Mouse (Mus musculus) megakaryocyte, adult 5-6 weeks (primary cell): ENCODE results near the gene B4galt1. TPM values are rescaled to one million over a fixed set of nuclear protein-coding genes. Genes with fewer than 3 reads are reported as not detected.

Experiments used
- ATAC-seq: 2 replicates; pipeline ENCODE4 v1.8.0; 2016; ENCODE audit warnings: mild to moderate bottlenecking, inconsistent platforms; ENCODE audit not compliant: poor library complexity, severe bottlenecking
- total RNA-seq, 2 experiments: library from RNA; stranded (forward) in 1 of 2; stranded (reverse) in 1 of 2; fragments of 153-499, 151-499 nt in 1 of 2; fragments of 221-1000, 200-1000 nt in 1 of 2; gene quantifications; 2 replicates each; pipeline versions ENCODE4 v1.2.3 to v1.2.4; 2015 to 2017

Gene B4galt1
- 75.4 and 79.4 TPM in 2 replicates for total RNA-seq (2015)
- total RNA-seq (2017), result 46.4 and 57.4 TPM in 2 replicates

DNA sequence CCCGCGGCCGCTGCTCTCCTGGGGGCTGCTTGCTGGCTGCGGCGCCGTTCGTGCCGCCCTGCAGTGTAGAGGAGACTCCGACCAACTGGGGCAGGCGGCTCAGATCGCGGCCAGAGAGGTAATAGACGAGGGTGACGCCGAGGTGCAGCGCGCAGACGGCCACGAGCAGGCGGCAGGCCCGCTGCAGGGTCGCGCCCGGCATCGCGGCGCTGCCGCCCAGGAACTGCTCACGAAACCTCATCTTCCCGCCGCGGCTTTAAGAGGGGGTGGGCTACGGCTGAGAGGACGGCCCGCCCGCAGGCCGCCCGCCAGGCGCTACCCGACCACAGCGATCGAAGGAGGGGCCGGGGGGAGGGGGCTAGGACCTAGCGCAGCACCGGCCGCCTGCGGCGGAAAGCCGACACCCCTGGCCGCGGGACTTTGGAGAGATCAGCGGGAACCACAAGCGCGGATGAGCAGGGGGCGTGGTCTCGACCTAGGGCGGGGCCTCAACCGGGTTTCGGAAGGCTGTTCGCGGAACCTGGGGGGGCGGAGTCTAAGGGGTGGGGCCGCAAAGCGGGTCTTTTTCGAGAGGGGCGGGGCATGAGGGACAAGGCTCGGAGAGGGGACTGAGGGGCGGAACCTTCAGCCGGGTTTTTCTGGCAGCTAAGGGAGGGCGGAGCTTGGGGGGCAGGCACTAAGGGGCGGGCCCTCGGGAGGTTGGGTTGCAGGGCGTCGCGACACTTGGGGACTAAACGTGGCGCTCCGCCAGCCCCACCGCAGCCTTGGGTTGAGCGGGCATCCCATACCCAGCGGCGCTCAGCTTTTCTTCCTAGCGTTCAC lies at the start of gene B4galt1:
B4galt1 (minus strand) TSS at position 441 of the 822 bp plus-strand sequence.
- peak; percentile 83 for ATAC-seq

DNA sequence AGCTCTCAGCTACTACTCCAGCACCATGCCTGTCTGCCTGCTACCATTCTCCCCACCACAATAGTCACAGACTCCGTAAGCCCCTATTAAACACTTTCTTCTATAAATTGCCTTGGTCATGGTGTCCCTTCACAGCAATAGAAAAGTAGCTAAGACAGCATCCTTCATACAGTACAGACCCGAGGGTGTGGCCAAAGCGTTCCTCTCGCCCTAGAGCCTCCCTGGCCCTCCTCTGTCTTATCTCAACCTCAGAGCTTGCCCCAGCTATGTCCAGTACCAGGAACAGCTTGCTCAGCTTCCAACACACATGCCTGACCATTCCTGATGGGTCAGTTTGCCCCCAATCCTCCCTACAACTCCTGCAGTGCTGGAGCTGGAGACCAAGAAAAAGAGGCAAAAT lies 46.8 kb upstream of the B4galt1 start:
- ATAC-seq, result no peak

DNA sequence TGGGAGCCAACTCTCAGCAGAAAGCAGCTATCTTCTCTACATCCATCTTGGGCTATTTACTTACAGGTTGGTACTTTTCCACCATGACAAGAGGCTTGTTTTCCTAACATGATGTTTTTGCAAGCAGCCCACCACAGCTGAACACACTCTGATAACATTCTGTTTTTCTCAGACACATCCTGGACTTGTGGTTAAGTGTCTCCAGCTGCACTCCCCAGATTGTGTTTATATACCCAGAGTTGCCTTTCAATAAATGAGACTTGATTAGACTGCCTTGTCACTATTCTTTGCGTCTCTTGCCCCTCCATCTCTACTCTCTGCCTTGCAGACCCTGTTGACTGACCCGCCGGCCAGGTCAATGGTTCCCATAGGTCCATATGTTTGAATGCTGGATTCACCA lies 46.3 kb upstream of the B4galt1 start:
- ATAC-seq, result no peak

DNA sequence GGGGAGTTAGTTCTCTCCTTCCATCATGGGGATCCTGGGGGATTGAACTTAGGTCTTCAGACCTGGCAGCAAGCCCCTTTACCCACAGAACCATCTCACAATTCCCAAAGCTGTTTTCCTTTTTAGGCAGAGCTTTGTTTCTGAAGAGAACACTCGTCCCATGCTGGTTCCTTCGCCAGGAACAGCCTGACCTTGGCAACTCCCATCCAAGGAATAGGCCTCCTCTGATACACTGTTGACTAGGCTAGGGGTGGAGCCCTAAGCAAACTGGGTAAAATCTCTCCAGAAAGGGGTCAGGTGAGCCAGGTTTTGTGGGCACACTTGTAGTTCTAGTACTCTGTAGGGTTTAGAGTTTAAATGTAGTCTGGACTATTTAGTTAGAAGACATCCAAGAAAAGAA lies 45.5 kb upstream of the B4galt1 start:
- ATAC-seq, result no peak

DNA sequence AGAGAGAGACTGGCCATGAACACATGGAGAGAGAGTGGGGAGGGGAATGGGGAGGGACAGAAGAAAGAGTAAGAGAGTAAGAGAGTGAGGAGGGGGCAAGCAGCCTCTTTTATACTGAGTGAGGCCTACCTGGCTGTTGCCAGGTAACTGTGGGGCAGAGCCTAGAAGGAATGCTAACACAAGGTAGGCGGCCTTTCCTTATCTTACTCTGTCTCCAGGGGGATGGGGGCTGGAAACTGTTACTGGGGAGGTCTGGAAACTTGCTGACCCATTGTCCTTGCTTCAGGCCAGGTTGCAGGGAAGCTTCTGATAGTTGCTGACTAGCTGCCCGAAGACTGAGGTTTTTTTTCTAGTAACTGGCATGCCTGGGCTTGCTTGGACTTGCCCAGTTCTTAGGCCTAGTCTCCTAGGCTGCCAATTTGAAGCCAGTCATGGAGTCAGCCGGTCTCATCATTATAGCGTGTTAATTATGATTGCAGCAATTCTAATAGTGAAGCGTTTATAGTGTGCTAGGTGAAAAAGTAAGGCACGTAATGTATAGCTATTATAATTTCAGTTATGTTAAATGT lies 44.8 kb upstream of the B4galt1 start:
- no peak for ATAC-seq

DNA sequence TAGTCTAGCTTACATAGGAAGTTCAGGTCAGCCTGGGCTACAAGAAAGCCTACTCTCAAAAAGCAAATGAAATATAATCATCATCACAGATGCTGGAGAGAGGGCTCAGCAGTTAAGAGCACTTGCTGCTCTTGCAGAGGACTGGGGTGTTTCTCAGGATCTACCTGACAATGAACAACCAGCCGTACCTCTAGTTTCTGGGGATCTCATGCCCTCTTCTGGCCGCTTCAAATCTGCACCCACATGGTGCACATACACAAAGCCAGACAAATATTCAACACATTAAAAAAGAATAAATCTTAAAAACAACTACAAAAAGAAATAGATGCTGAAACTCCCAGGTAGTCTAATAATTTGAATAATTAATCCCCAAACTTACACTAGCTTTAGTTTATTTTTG lies 41.8 kb upstream of the B4galt1 start:
- ATAC-seq, result no peak

DNA sequence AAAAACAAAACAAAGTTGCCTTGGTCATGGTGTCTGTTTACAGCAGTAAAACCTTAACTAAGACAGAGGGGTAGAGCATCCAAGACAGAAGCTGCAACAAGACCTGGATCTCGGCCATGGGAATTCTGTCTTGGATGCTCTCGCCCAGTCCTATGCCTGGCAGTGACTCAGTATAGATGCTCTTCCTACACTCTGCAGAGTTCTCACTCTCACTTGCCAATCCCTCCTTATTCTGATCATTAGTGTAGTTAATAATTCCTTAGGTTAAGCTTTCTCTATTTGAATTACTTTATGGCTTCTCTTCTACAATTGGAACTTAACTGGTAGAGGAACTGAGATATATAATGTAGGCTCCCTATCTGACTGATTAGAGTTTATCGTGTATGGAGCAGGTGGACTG lies 41.3 kb upstream of the B4galt1 start:
- no peak for ATAC-seq

DNA sequence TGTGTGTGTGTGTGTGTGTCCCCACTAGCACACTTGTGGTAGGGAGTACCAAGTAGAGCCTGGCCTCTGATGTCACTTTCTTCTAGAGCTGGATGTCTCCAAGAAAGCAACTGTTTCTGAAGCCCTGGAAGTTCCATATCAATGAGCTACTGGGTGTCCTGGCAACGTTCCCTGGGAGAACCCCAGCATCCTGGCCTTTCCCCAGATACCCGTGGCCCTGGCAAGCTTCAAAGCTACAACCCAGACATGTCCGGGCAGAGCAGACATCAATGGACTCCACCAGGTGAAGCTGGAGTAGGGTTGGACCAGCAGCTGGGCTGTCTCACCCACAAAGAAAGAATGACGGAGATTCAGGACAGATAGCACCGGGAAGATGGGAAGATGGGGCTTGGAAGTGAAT lies 37.4 kb upstream of the B4galt1 start:
- ATAC-seq, result no peak

DNA sequence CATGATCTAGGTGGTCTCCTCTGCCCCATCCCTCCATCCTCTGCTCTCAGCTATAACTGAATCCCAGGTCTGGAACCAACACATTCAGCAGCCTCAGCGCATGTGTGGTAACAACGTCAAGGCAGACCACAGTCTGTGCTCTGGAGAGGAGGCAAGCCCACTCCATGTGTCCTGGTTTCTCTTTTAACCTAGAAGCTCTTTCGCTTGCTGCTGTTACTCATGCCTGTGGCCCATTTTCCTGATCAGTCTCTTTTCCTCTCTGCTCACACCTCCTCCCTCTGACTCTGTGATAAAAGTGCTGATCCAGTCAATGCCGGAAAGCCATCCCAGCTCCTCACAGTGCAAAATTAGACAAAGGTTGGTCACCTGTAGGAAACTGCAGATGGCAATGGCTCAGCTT lies 36.2 kb upstream of the B4galt1 start:
- ATAC-seq, result no peak

DNA sequence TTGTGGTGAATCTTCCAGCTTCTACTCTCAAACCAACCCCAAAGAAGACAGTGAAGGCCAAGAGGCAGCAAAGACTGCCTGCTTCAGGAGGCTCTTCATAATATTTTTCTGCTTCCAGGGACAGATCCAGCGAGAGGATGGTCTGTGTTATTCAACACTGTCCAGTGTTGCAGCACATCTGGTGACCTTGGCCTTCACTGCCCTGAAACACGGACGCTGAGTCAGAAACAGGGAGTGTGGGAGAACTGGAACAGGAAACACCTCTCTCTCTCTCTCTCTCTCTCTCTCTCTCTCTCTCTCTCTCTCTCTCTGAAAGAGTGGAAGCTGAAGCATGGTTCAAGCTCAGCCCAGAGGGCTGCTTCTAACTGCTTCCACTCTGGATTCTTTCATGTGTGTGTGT lies 35.4 kb upstream of the B4galt1 start:
- ATAC-seq, result no peak

DNA sequence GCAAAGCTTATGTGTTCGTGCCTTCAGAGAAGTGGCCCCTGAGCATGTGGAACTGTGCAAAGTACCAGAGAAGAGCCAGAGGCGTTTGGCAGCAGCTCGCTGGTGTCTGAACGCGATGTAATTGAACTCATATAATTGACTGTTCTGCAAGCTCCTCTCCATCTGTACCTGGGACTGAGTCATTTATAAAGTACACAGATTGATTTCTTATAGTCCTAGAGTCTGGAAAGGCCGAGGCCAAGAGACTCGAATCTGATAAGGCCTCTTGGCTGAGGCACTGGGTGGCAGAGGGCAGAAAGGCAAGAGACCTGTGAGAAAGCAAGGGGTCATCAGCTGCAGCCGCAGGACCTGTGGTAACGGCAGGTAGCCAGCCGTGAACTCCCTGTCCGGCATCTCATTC lies 35.0 kb upstream of the B4galt1 start:
- no peak for ATAC-seq

DNA sequence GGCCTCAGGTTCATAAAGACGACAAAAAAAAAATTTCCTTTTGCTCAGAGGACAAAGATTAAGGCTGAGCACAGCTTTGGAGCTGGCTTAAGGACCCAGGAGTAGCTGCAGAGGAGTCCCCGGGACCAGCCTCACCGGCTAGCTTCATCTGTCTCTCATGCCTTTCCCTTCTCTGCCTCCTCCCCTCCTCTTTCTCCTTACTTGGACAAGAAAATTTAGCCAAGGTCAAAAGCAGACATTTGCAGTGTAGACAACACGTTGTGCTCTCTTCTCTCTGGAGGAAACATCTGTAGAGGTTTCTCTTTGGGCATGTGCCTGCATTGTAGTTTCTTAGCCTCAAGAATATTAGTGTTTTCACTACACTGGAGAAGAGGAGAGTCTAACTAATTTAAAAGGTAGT lies 32.1 kb upstream of the B4galt1 start:
- no peak for ATAC-seq

DNA sequence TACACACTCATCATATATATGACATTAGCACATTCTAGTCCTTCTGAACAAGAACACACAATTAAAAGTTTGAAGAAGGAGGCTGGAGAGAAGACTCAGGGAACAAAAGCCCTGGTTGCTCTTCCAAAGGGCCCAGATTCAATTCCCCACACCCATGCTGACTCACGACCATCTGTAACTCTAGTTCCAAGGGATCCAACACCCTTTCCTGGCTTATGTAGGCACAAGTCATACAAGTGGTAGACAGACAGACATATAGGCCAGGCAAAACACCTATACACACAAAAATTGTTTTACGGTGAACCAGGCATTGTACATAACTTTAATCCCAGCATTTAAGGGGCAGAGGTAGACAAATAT lies 31.3 kb upstream of the B4galt1 start:
- no peak for ATAC-seq

DNA sequence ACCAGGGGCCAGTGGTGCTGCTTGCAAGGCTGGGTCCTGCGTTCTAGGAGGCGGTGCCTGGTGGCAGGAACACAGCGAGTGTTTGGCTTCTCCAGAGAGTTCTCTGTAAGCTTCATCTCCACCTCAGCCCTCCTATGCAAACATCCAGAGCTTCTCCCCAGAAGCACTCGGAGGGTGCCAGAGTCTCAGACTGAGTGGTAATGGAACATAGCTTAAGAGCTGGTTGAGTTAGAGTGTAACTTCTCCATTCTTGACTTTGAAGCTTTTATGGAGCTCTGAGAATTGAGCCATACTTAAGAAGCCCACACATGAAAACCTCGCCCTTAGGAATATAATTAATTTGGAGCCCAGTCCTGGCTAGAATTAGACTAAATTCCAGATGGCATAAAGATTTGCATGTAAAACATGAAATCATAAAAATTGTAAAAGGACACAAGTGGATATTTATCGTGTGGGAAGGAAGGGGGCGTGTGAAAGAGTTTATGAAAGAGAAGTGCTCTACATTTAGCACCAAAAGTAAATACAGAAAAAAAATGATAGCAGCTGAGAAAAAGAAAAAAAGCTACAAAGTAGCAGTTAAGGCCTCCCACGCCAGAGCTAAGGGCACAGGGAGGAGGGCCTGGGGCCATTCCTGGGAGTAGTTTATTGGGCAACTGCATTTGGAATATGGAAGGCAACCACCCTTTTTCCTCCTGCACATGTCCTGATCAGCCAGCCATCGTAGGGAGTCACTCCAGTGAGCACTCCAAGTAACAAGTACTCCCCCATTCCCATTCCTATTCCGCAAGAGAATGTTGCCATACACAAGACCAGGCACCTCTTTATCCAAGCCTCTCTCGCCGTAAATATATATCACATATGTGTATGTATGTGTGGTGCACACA lies 30.7 kb upstream of the B4galt1 start:
- no peak for ATAC-seq

DNA sequence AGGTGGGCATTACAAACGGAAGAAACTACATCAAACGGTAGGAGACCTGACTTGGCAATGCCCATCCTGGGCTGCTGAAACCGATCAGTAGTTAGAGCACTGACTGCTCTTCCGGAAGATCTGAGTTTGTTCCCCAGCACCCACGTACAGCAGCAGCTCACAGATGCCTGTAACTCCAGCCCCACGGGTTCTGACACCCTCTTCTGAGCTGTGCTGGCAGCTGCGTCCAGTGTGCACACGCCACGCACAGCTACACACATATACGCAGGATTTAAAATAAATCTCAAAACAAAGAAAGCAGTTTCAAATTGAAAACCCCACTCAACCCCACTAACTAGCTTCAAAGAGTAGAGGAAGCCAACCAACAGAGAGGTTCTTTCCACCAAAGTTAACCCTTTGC lies 29.4 kb upstream of the B4galt1 start:
- ATAC-seq, result no peak

DNA sequence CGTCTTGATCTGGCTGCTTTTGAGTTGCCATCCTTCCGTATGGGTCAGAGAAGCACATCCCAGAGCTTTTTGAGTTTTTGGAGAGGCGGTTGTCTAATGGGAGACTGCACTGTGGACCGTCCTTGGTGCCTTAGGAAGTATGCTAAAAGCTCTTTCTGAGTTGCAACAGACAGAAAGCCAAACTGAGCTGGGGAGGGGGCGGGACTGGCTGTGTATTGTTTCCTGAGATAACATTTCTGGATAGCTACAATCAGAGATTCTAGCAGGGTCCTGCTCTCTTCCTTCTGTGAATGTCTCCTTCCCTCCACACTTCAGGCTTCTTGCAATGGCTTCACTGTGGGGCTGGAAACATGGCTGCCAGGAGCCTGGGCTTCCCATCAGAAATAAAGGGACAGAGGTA lies 23.7 kb upstream of the B4galt1 start:
- ATAC-seq, result no peak

DNA sequence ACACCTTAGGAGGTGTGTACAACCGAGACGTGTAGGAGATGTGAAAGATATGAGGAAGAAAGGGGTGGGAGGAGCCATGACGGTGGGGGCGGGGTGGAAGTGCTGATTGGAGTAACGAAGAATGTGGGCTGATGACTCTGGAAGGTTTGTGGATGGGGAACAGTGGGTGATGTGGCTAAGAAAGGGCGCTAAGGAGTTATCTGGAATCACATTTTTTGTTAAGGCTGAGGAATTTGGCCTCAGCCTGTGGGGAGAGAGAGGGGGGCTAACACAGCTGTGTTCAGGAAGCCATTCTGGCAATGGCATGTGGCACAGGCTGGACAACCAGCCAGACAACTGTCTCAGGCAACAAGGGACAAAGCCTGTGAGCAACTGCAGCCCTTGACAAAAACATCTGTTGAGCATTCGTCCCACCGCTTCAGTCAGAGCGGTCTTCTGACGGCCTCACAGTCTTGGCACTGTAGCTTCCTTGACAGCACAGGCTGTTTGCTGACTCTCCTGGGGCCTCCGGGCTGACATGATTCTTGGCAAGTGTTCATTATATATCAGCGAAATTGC lies 23.1 kb upstream of the B4galt1 start:
- ATAC-seq, result peak; percentile 90

DNA sequence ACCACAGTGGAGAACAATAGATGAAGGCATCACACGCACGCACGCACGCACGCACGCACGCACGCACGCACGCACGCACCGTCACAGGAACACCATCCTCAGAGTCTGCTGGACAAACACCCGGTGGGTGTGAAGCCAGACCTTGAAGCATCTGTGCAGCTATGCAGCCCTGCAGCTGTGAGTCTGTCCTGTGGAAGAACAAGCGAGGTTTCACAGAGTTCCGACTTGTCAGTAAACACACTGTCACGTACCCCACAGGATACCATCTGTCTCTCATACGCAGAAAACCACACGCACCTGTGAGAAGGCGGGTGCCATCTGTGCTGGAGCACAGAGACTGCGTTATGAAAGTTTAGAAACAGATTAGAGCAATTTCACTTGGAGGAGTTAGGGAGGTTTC lies 22.0 kb upstream of the B4galt1 start:
- ATAC-seq, result peak; percentile 58

DNA sequence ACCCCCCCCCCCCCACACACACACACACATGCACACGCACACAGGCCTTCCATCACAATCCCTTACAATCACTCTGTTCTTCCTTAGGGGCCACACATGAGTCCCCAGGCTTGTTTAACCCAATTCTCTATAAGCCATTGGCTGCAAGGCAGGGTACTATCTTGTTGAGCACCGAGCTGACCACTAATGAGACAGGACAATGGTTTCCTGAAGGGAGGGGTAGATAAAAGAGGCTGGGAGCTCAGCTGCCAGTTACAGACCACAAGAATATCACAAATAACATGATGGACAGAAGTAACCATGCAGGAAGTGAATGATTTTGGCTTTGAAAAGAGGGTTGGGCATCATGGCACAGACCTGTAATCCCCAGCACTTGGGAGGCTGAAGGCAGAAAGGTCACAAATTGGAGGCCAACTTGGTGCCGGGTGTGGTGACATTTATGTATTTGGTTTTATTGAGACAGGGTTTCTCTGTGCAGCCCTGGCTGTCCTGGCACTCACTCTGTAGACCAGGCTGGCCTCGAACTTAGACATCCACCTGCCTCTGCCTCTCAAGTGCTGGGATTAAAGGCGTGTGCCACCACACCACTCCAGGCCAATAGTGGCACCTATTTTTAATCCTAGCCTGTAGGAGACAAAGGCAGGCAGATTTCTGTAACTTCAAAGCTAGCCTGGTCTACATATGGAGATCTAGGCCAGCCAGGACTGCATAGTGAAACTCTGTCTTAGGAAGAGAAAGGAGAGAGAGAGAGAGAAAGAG lies 21.2 kb upstream of the B4galt1 start:
- ATAC-seq, result no peak

DNA sequence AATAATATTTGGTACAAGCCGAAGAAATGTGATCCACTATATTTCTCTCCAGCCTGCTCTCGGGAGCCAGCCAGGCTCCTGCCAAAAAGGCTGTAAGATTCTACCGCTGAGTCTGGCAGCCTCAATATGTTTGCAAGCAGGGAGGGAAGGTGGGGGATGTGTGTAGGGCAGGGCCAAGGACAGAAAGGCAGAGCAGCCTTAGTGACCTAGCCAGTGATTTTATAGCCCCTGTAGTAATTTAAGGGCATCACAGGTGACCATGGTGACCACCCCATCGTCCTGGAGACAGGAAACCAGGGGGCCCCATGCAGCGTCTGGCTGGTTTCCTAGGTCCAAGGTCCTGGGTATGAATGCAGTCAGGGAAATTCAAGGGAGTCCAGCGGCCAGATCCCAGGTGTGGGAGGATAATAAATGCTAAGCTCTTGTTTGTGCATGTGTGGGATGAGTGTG lies 20.4 kb upstream of the B4galt1 start:
- ATAC-seq, result no peak

DNA sequence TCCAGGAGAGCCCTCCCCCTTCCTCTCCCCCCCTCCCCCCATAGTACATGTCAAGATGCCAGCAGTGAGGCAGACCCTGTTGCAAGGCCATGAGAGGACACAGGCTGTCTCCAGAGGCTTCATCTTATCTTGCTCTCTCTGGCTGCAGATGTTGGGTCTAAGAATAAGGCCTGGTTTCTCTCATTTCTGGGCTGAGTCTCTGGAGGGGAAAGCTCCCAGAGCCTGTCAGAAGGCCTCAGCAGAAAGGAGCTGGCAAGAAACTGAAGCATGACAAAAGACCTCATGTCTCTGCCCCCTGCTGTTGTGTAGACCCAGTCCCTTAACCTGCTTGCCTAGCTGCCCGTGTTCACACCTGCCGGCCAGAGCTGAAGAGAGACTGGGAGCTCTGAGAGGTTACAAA lies 19.5 kb upstream of the B4galt1 start:
- no peak for ATAC-seq
